Mouse (Mus musculus): Measurements from ENCODE around the gene Ltbr. TPM values are rescaled to one million over a fixed set of nuclear protein-coding genes. Genes with fewer than 3 reads are reported as not detected.

Gene Ltbr
- polyA plus RNA-seq, 1 experiment: 97.1 TPM

DNA sequence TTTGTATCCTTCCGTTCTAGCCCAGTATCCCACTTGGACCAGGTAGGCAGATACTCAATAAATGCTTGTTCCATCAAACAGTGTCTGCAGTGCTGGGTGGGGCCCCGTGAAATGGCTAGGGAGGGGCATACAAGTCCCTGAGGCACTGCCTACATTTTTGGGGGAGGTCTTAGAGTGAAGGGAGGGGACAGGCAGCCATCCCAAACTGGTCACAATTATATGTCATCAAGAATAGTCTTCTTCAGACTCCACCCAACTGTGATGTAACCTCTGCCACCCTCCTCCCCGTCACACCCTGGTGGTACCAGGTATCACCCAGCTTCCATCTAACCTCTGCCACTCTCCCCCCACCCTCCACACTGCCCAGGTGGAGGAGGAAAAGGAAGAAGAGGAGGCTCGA, 31.2 kb upstream of the Ltbr start:
- Histone ChIP-seq H3K27me3 (replicated peaks; ENCODE audit: control insufficient read depth, insufficient read depth, low read length) (no peaks in the 10 kb centered on the region), H3K4me1 (ENCODE audit: control insufficient read depth, insufficient read depth, low read length) (peaks cover 9% of the 10 kb centered on the region; the same call in 1 of the 2 replicates), H3K27ac (ENCODE audit: insufficient read depth, low read depth, low read length) (no peak overlapping the region), H3K4me3 (ENCODE audit: insufficient read depth, low read depth, low read length) (no peak overlapping the region), H3K36me3 (ENCODE audit: control insufficient read depth, insufficient read depth, low read length) (no peaks in the 10 kb centered on the region)
- TF ChIP-seq CTCF (conservative IDR thresholded peaks at IDR 0.05; ENCODE audit: insufficient read depth, insufficient read length, low read depth, low read length) (no peak), POLR2A (IDR thresholded peaks at IDR 0.05; ENCODE audit: low read depth, low read length) (no peak)
- WGBS: 76% methylated on average over 4 of the region's 4 CpGs
- no peak for DNase-seq

DNA sequence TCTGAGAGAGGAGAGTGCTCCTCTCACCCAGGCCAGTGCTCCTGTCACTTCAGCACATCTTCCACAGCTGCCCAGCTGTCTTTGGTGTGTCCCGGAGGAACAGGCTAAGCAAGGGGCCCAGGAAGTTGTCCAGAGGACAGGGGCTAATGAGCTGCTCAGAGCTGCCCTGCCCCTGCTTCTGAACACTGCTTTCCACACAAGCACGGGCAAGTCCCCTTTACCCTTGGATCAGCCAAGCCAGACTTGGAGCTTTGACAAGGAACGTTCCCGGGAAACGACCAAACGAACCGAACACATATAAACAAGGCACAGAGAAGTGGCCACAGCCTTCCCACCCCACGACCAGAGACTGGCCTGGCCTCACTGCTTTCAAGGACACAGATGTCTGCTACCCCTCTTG, 30.4 kb upstream of the Ltbr start:
- H3K27me3 ChIP-seq (replicated peaks; ENCODE audit: control insufficient read depth, insufficient read depth, low read length): no peaks in the 10 kb centered on the region
- 23% methylated on average over 8 of the region's 8 CpGs for WGBS
- peaks cover 8% of the 10 kb centered on the region; the same call in 1 of the 2 replicates for H3K4me1 ChIP-seq (ENCODE audit: control insufficient read depth, insufficient read depth, low read length)
- peak; percentile 67 for DNase-seq
- H3K27ac ChIP-seq (ENCODE audit: insufficient read depth, low read depth, low read length): 0 out of 2 replicates have a peak overlapping the region, but pooled peaks have one; percentile 8
- no peak for TF ChIP-seq CTCF (conservative IDR thresholded peaks at IDR 0.05; ENCODE audit: insufficient read depth, insufficient read length, low read depth, low read length)
- TF ChIP-seq POLR2A (IDR thresholded peaks at IDR 0.05; ENCODE audit: low read depth, low read length): no peak
- no peaks in the 10 kb centered on the region for H3K36me3 ChIP-seq (ENCODE audit: control insufficient read depth, insufficient read depth, low read length)
- no peak overlapping the region for H3K4me3 ChIP-seq (ENCODE audit: insufficient read depth, low read depth, low read length)

DNA sequence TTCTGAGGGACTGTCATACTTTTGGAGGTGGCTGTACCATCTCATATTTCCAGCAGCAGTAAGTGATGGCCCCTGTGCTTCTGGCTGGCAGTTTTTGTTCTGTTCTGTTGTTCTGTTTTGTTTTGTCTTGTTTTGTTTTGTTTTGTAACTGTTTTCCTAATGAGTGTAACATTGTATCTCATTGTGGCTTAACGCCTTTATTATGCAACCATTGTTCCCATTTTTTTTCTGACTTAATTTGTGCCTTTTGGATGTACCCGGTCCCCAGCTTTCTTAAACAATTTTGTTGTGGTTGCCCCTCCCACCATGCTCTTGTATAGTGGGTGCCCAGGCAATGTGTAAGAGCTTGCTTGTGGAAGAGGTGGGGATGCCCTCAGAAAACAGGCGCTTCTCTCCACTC, 28.5 kb upstream of the Ltbr start:
- no peak overlapping the region for H3K27ac ChIP-seq (ENCODE audit: insufficient read depth, low read depth, low read length)
- H3K27me3 ChIP-seq (replicated peaks; ENCODE audit: control insufficient read depth, insufficient read depth, low read length): no peaks in the 10 kb centered on the region
- TF ChIP-seq POLR2A (IDR thresholded peaks at IDR 0.05; ENCODE audit: low read depth, low read length): no peak
- no peak for TF ChIP-seq CTCF (conservative IDR thresholded peaks at IDR 0.05; ENCODE audit: insufficient read depth, insufficient read length, low read depth, low read length)
- peaks cover 3% of the 10 kb centered on the region; the same call in 1 of the 2 replicates for H3K4me1 ChIP-seq (ENCODE audit: control insufficient read depth, insufficient read depth, low read length)
- no peak for DNase-seq
- no peaks in the 10 kb centered on the region for H3K36me3 ChIP-seq (ENCODE audit: control insufficient read depth, insufficient read depth, low read length)
- 76% methylated on average over 3 of the region's 3 CpGs for WGBS
- no peak overlapping the region for H3K4me3 ChIP-seq (ENCODE audit: insufficient read depth, low read depth, low read length)

DNA sequence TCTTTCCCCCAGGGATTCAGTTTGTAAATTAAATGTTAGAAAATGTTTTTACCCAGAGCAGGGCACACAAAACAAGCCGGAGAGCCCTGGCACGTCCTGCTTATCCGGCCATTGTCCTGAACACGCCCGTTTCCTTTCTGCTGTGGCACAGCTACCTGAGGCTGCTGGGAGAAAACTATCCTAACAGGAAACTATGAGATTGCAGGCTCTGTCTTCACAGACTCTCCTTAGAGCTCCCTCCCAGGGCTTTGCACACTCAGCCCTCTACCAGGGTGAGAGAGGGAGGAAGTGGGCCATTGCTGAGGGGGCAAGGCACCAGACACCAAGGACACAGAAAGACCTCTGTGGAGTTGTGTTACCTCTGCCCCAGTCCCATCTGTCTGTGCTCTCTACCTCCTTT, 26.6 kb upstream of the Ltbr start:
- 74% methylated on average over 5 of the region's 5 CpGs for WGBS
- no peaks in the 10 kb centered on the region; the same call in 1 of the 2 replicates for H3K4me1 ChIP-seq (ENCODE audit: control insufficient read depth, insufficient read depth, low read length)
- H3K27me3 ChIP-seq (replicated peaks; ENCODE audit: control insufficient read depth, insufficient read depth, low read length): no peaks in the 10 kb centered on the region
- peak; percentile 60 for DNase-seq
- H3K27ac ChIP-seq (ENCODE audit: insufficient read depth, low read depth, low read length): peak overlapping the region; percentile 49
- H3K4me3 ChIP-seq (ENCODE audit: insufficient read depth, low read depth, low read length): no peak overlapping the region
- H3K36me3 ChIP-seq (ENCODE audit: control insufficient read depth, insufficient read depth, low read length): no peaks in the 10 kb centered on the region
- TF ChIP-seq CTCF (conservative IDR thresholded peaks at IDR 0.05; ENCODE audit: insufficient read depth, insufficient read length, low read depth, low read length): no peak
- TF ChIP-seq POLR2A (IDR thresholded peaks at IDR 0.05; ENCODE audit: low read depth, low read length): no peak

DNA sequence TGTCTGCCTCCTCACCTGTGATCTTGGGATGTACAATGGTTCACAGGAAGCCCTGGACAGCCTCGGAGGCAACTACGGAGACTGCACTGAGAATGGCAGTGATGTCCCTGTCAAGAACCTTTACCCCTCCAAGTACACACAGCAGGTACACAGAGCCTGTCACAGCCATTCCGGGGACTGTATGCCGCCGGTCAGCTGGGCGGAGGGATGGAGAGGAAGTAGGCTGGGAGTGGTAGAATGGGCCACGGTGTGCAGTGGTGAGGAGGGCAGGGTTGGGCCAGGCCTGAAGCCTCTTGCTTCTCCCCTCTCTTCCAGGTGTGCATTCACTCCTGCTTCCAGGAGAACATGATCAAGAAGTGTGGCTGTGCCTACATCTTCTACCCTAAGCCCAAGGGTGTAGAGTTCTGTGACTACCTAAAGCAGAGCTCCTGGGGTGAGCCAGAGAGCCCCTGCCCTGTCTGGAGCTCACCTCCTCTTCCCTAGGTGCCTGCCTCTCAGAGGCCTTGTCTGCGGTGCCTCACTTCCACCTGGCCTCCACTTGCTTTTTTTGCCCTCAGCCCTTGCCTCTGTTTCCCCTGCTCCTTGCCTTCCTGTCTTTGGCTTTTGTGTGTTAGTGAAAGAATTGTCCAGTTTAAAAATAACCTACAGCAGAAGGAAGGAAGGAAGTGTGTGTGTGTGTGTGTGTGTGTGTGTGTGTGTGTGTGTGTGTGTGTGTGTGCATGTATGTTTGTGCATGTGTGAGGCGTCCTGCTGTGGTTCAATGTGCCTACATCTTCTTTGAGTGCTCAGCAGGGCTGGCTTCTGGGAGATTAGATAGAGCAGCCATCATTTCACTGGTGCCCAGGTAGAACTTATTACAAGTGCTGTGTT, 25.3 kb upstream of the Ltbr start:
- Histone ChIP-seq H3K36me3 (ENCODE audit: control insufficient read depth, insufficient read depth, low read length) (no peaks in the 10 kb centered on the region), H3K4me1 (ENCODE audit: control insufficient read depth, insufficient read depth, low read length) (no peaks in the 10 kb centered on the region; the same call in 1 of the 2 replicates), H3K4me3 (ENCODE audit: insufficient read depth, low read depth, low read length) (no peak overlapping the region), H3K27me3 (replicated peaks; ENCODE audit: control insufficient read depth, insufficient read depth, low read length) (no peaks in the 10 kb centered on the region), H3K27ac (ENCODE audit: insufficient read depth, low read depth, low read length) (peak overlapping the region; percentile 45; the same call in 1 of the 2 replicates)
- DNase-seq: peak; percentile 43
- TF ChIP-seq POLR2A (IDR thresholded peaks at IDR 0.05; ENCODE audit: low read depth, low read length): no peak
- WGBS: 69% methylated on average over 9 of the region's 9 CpGs

DNA sequence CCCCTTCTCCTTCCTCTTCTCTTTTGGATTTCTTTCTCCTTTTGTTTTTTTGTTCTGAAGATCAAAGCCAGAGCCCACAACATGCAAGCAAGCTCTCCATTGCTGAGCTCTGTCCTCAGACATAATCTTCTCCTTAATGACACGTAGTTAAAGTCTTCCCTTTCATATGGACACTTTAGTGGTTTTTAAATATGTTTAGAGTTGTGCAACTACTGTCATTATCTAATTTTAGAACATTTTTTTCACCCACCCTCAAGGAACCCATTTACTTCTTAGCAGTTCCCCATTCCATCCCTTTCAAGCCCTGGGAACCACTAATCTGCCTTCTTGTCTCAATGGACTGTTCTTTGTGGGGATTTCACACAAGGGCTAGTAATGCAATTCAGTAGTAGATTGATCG, 20.7 kb upstream of the Ltbr start:
- Histone ChIP-seq H3K27ac (ENCODE audit: insufficient read depth, low read depth, low read length) (no peak overlapping the region), H3K4me1 (ENCODE audit: control insufficient read depth, insufficient read depth, low read length) (no peaks in the 10 kb centered on the region; the same call in 1 of the 2 replicates), H3K4me3 (ENCODE audit: insufficient read depth, low read depth, low read length) (no peak overlapping the region), H3K36me3 (ENCODE audit: control insufficient read depth, insufficient read depth, low read length) (no peaks in the 10 kb centered on the region), H3K27me3 (replicated peaks; ENCODE audit: control insufficient read depth, insufficient read depth, low read length) (no peaks in the 10 kb centered on the region)
- 89% methylated on average over 2 of the region's 2 CpGs for WGBS
- TF ChIP-seq CTCF (conservative IDR thresholded peaks at IDR 0.05; ENCODE audit: insufficient read depth, insufficient read length, low read depth, low read length) (no peak), POLR2A (IDR thresholded peaks at IDR 0.05; ENCODE audit: low read depth, low read length) (no peak)
- DNase-seq: no peak

DNA sequence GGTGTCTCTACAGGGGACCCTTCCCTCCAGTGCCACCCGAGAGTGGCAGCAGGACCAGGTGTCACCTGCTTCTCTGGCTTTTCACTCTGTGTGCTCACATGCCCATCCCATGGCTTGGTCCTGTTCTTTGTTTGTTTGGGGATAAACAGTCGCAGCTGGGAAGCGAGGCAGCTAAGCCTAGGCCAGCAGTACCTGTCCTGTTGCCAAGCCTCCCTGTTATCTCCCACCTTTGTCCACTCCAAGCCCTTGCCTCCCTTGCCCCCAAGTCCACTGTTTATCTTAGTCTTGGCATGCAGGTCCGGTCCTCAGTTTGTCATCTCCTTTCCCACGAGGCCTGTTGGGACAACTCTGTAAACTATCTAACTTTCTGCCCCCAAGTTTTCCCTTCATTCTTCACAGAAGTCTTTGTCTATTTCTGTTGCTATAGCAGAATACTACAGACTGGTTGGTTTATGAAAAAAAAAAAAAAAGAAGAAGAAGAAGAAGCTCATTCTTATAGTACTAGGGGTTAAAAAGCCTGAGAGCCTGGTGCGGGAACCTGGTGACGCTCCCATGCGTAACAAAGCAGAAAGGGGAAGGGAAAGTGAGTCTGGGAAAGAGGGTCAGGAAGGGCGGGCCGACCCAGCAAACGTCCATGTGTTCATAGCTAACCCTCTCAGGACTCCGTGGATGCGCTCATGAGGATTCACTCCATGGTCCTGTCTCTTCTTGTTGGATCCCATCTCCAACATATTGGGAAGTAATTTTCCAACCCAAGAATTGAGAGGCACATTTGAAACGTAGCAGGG, 19.6 kb upstream of the Ltbr start:
- WGBS: 84% methylated on average over 14 of the region's 14 CpGs
- H3K4me3 ChIP-seq (ENCODE audit: insufficient read depth, low read depth, low read length): no peak overlapping the region
- TF ChIP-seq CTCF (conservative IDR thresholded peaks at IDR 0.05; ENCODE audit: insufficient read depth, insufficient read length, low read depth, low read length) (no peak), POLR2A (IDR thresholded peaks at IDR 0.05; ENCODE audit: low read depth, low read length) (no peak)
- H3K36me3 ChIP-seq (ENCODE audit: control insufficient read depth, insufficient read depth, low read length): no peaks in the 10 kb centered on the region
- no peaks in the 10 kb centered on the region; the same call in 1 of the 2 replicates for H3K4me1 ChIP-seq (ENCODE audit: control insufficient read depth, insufficient read depth, low read length)
- H3K27ac ChIP-seq (ENCODE audit: insufficient read depth, low read depth, low read length): no peak overlapping the region
- DNase-seq: no peak
- no peaks in the 10 kb centered on the region for H3K27me3 ChIP-seq (replicated peaks; ENCODE audit: control insufficient read depth, insufficient read depth, low read length)
